Mouse (Mus musculus) liver, embryonic 16.5 days (tissue): ENCODE data around the gene Grb10. TPM values are rescaled to one million over a fixed set of nuclear protein-coding genes. Genes with fewer than 3 reads are reported as not detected.

ENCODE experiments used
- ATAC-seq: fragments of 200-750 bp; cut with Nextera tagmentation; 2 replicates; pipeline ENCODE4 v1.8.0; 2017; ENCODE audit warnings: low read depth, mild to moderate bottlenecking, moderate number of reproducible peaks, moderate library complexity
- H3K27ac ChIP-seq: fragments of 300-500 bp; sonication (generic); 2 replicates; pipeline ENCODE4 v1.5.1; 2014; ENCODE audit warnings: mild to moderate bottlenecking, low read length
- H3K27me3 ChIP-seq: fragments of 300-500 bp; sonication (generic); 2 replicates; pipeline ENCODE4 v1.6.1; 2014; ENCODE audit warnings: low read depth, low read length, mixed read lengths; ENCODE audit not compliant: control insufficient read depth, insufficient read depth
- H3K36me3 ChIP-seq: fragments of 300-500 bp; sonication (generic); 2 replicates; pipeline ENCODE4 v1.6.1; 2014; ENCODE audit warnings: mild to moderate bottlenecking; ENCODE audit not compliant: control insufficient read depth, insufficient read depth
- H3K4me1 ChIP-seq: fragments of 300-500 bp; sonication (generic); 2 replicates; pipeline ENCODE4 v1.6.1; 2014; ENCODE audit warnings: low read depth, low read length, mixed read lengths; ENCODE audit not compliant: control insufficient read depth
- H3K4me2 ChIP-seq: fragments of 300-500 bp; sonication (generic); 2 replicates; pipeline ENCODE4 v1.6.1; 2014; ENCODE audit warnings: low read depth, low read length, mixed read lengths
- H3K4me3 ChIP-seq: fragments of 300-500 bp; sonication (generic); 2 replicates; pipeline ENCODE4 v1.5.1; 2014; ENCODE audit warnings: low read depth, mild to moderate bottlenecking, low read length
- H3K9ac ChIP-seq: fragments of 300-500 bp; sonication (generic); 2 replicates; pipeline ENCODE4 v1.6.1; 2014; ENCODE audit warnings: low read depth, low read length
- H3K9me3 ChIP-seq: fragments of 300-500 bp; sonication (generic); replicated peaks from 2 replicates; pipeline ENCODE4 v1.6.1; 2016; ENCODE audit warnings: low read length; ENCODE audit not compliant: control insufficient read depth
- WGBS: fragments of 180-500 bp; shearing (Covaris S2); extraction: QIAGEN DNeasy Blood & Tissue Kit; methylation state at CpG from one replicate; pipeline ENCODE4 v1.1.7; 2014; ENCODE audit not compliant: insufficient replicate concordance; 5-methylcytosine and 5-hydroxymethylcytosine counted together
- polyA plus RNA-seq: library from polyadenylated mRNA; unstranded; fragments of >200 nt; fragmentation: Nextera tagmentation; extraction: Ambion mirVana; gene quantifications from 2 replicates; pipeline ENCODE4 v1.2.1, GENCODE M21; 2015

Gene Grb10
- polyA plus RNA-seq, 1 experiment from 2014 or later: 240 TPM

GRCm38 (mm10) chr11:11901509-11901908, 137.0 kb downstream of the Grb10 start:
- no peaks in the 10 kb centered on the region; the same call in 1 of the 2 replicates for H3K4me1 ChIP-seq
- no peak overlapping the region for H3K4me3 ChIP-seq
- no peaks in the 10 kb centered on the region for H3K27me3 ChIP-seq
- peak; percentile 30 for ATAC-seq
- H3K9me3 ChIP-seq: no peaks in the 10 kb centered on the region
- no peak overlapping the region for H3K9ac ChIP-seq
- WGBS: 28% methylated on average over 5 of the region's 5 CpGs
- no peak overlapping the region for H3K27ac ChIP-seq
- H3K4me2 ChIP-seq: no peak overlapping the region
- H3K36me3 ChIP-seq: no peaks in the 10 kb centered on the region

GRCm38 (mm10) chr11:11898496-11898895, 140.0 kb downstream of the Grb10 start:
- Histone ChIP-seq H3K4me1 (no peaks in the 10 kb centered on the region; the same call in 1 of the 2 replicates), H3K9ac (no peak overlapping the region), H3K36me3 (no peaks in the 10 kb centered on the region), H3K4me2 (no peak overlapping the region), H3K27me3 (no peaks in the 10 kb centered on the region), H3K4me3 (no peak overlapping the region), H3K9me3 (no peaks in the 10 kb centered on the region), H3K27ac (no peak overlapping the region)
- ATAC-seq: no peak
- 70% methylated on average over 3 of the region's 3 CpGs for WGBS

GRCm38 (mm10) chr11:11897645-11898357, 140.7 kb downstream of the Grb10 start, which contains the start of gene Ddc:
Gene Ddc (minus strand): TSS chr11:11898144.
- Histone ChIP-seq H3K4me1 (peaks cover 2% of the 10 kb centered on the region; the same call in 1 of the 2 replicates), H3K27ac (peak within 1 kb of the TSS; percentile 63), H3K27me3 (no peaks in the 10 kb centered on the region), H3K36me3 (no peaks in the 10 kb centered on the region), H3K4me3 (peak within 1 kb of the TSS; percentile 35), H3K4me2 (peak within 1 kb of the TSS; percentile 41), H3K9ac (peak within 1 kb of the TSS; percentile 3; the same call in 1 of the 2 replicates), H3K9me3 (no peaks in the 10 kb centered on the region)
- ATAC-seq: peak; percentile 56
- 58% methylated on average over 12 of the region's 12 CpGs for WGBS

GRCm38 (mm10) chr11:11895479-11895878, 143.0 kb downstream of the Grb10 start:
- H3K9me3 ChIP-seq: no peaks in the 10 kb centered on the region
- no peaks in the 10 kb centered on the region for H3K27me3 ChIP-seq
- H3K4me3 ChIP-seq: no peak overlapping the region
- peaks cover 2% of the 10 kb centered on the region; the same call in 1 of the 2 replicates for H3K4me1 ChIP-seq
- H3K36me3 ChIP-seq: no peaks in the 10 kb centered on the region
- no peak for ATAC-seq
- no peak overlapping the region for H3K27ac ChIP-seq
- WGBS: 40% methylated on average over 2 of the region's 2 CpGs
- H3K9ac ChIP-seq: no peak overlapping the region
- no peak overlapping the region for H3K4me2 ChIP-seq

GRCm38 (mm10) chr11:11893769-11894168, 144.7 kb downstream of the Grb10 start:
- ATAC-seq: no peak

GRCm38 (mm10) chr11:11892993-11893602, 145.4 kb downstream of the Grb10 start:
- H3K9me3 ChIP-seq: no peaks in the 10 kb centered on the region
- no peaks in the 10 kb centered on the region for H3K27me3 ChIP-seq
- H3K27ac ChIP-seq: no peak overlapping the region
- H3K36me3 ChIP-seq: no peaks in the 10 kb centered on the region
- no peak overlapping the region for H3K9ac ChIP-seq
- no peak for ATAC-seq
- peaks cover 15% of the 10 kb centered on the region for H3K4me1 ChIP-seq
- 57% methylated on average over 10 of the region's 10 CpGs for WGBS
- H3K4me2 ChIP-seq: no peak overlapping the region
- H3K4me3 ChIP-seq: no peak overlapping the region

More at GRCm38 (mm10) chr11:11893769-11894168, 144.7 kb downstream of the Grb10 start:
- H3K27ac ChIP-seq: no peak overlapping the region
- no peak overlapping the region for H3K4me3 ChIP-seq
- H3K36me3 ChIP-seq: no peaks in the 10 kb centered on the region
- WGBS: 55% methylated on average over 1 of the region's 1 CpGs
- no peak overlapping the region for H3K4me2 ChIP-seq
- no peaks in the 10 kb centered on the region for H3K9me3 ChIP-seq
- H3K27me3 ChIP-seq: no peaks in the 10 kb centered on the region
- no peak overlapping the region for H3K9ac ChIP-seq
- peaks cover 9% of the 10 kb centered on the region for H3K4me1 ChIP-seq

- H3K9me3 ChIP-seq: no peaks in the 10 kb centered on the region
- H3K4me2 ChIP-seq: no peak overlapping the region
- no peak overlapping the region for H3K9ac ChIP-seq
- H3K4me3 ChIP-seq: no peak overlapping the region
- H3K36me3 ChIP-seq: no peaks in the 10 kb centered on the region
- H3K27ac ChIP-seq: no peak overlapping the region
- no peaks in the 10 kb centered on the region for H3K27me3 ChIP-seq
- H3K4me1 ChIP-seq: peaks cover 22% of the 10 kb centered on the region
- ATAC-seq: no peak
Measured at GRCm38 (mm10) chr11:11891832-11892231, 146.7 kb downstream of the Grb10 start.

- H3K27ac ChIP-seq: no peak overlapping the region
- ATAC-seq: no peak
- no peak overlapping the region for H3K4me2 ChIP-seq
Measured at GRCm38 (mm10) chr11:11890139-11890741, 148.2 kb downstream of the Grb10 start.

GRCm38 (mm10) chr11:11888727-11889126, 149.8 kb downstream of the Grb10 start:
- H3K4me1 ChIP-seq: peaks cover 46% of the 10 kb centered on the region
- H3K9ac ChIP-seq: no peak overlapping the region
- no peaks in the 10 kb centered on the region for H3K9me3 ChIP-seq
- no peaks in the 10 kb centered on the region for H3K27me3 ChIP-seq
- peak overlapping the region; percentile 43 for H3K27ac ChIP-seq
- no peak for ATAC-seq
- H3K4me2 ChIP-seq: no peak overlapping the region
- no peaks in the 10 kb centered on the region for H3K36me3 ChIP-seq
- 21% methylated on average over 3 of the region's 3 CpGs for WGBS
- no peak overlapping the region for H3K4me3 ChIP-seq

More at GRCm38 (mm10) chr11:11890139-11890741, 148.2 kb downstream of the Grb10 start:
- WGBS: 70% methylated on average over 10 of the region's 10 CpGs
- no peaks in the 10 kb centered on the region for H3K9me3 ChIP-seq
- no peaks in the 10 kb centered on the region for H3K36me3 ChIP-seq
- H3K4me1 ChIP-seq: peaks cover 37% of the 10 kb centered on the region
- no peak overlapping the region for H3K9ac ChIP-seq
- H3K27me3 ChIP-seq: no peaks in the 10 kb centered on the region
- no peak overlapping the region for H3K4me3 ChIP-seq
